Mouse (Mus musculus): ENCODE data around the gene D630003M21Rik.

Gene D630003M21Rik

GRCm38 (mm10) chr2:158163034-158163433 is 66.0 kb downstream of the D630003M21Rik start:
- no peak for DNase-seq

- no peak for DNase-seq
Observed at GRCm38 (mm10) chr2:158161761-158162160, 67.3 kb downstream of the D630003M21Rik start.

GRCm38 (mm10) chr2:158159376-158160235 is 69.4 kb downstream of the D630003M21Rik start:
- DNase-seq: no peak

GRCm38 (mm10) chr2:158157654-158158053 is 71.4 kb downstream of the D630003M21Rik start:
- DNase-seq: no peak

GRCm38 (mm10) chr2:158156487-158156886 is 72.5 kb downstream of the D630003M21Rik start:
- no peak for DNase-seq

GRCm38 (mm10) chr2:158155615-158156014 is 73.4 kb downstream of the D630003M21Rik start:
- no peak for DNase-seq

GRCm38 (mm10) chr2:158155101-158155500 is 73.9 kb downstream of the D630003M21Rik start:
- DNase-seq: no peak

- no peak for DNase-seq
Observed at GRCm38 (mm10) chr2:158154641-158155040, 74.4 kb downstream of the D630003M21Rik start.

- DNase-seq: no peak
Observed at GRCm38 (mm10) chr2:158153728-158154343, 75.2 kb downstream of the D630003M21Rik start.

GRCm38 (mm10) chr2:158152685-158153309 is 76.2 kb downstream of the D630003M21Rik start:
- no peak for DNase-seq

GRCm38 (mm10) chr2:158151077-158151476 is 77.9 kb downstream of the D630003M21Rik start:
- no peak for DNase-seq

GRCm38 (mm10) chr2:158146971-158147370 is 82.1 kb downstream of the D630003M21Rik start:
- DNase-seq: no peak

GRCm38 (mm10) chr2:158146223-158146622 is 82.8 kb downstream of the D630003M21Rik start, which contains the start of gene Tgm2:
TSS of gene Tgm2 (minus strand) at chr2:158146436.
- peak; percentile 94 for DNase-seq

- DNase-seq: no peak
Observed at GRCm38 (mm10) chr2:158145528-158146065, 83.4 kb downstream of the D630003M21Rik start.

- DNase-seq: no peak
Observed at GRCm38 (mm10) chr2:158144750-158145527, 84.1 kb downstream of the D630003M21Rik start.

GRCm38 (mm10) chr2:158144263-158144662 is 84.8 kb downstream of the D630003M21Rik start:
- no peak for DNase-seq

GRCm38 (mm10) chr2:158143816-158144215 is 85.2 kb downstream of the D630003M21Rik start:
- DNase-seq: no peak

- DNase-seq: no peak
Observed at GRCm38 (mm10) chr2:158142981-158143380, 86.0 kb downstream of the D630003M21Rik start.

GRCm38 (mm10) chr2:158141690-158142440 is 87.2 kb downstream of the D630003M21Rik start:
- DNase-seq: no peak

GRCm38 (mm10) chr2:158141271-158141670 is 87.8 kb downstream of the D630003M21Rik start:
- no peak for DNase-seq

- no peak for DNase-seq
Observed at GRCm38 (mm10) chr2:158140664-158141063, 88.4 kb downstream of the D630003M21Rik start.

GRCm38 (mm10) chr2:158139628-158140027 is 89.4 kb downstream of the D630003M21Rik start:
- no peak for DNase-seq

Data from kidney, postnatal 14 days (tissue).